Mouse (Mus musculus): Measurements from ENCODE around the gene Olfr1315-ps1. TPM values are rescaled to one million over a fixed set of nuclear protein-coding genes. Genes with fewer than 3 reads are reported as not detected.

Gene Olfr1315-ps1
- not detected in 2 replicates for total RNA-seq (2014; fragmentation: Nextera tagmentation)
- total RNA-seq (2017), result not detected in 2 replicates

- ATAC-seq (replicated peaks; ENCODE audit: low FRiP score, low TSS enrichment, poor library complexity, severe bottlenecking), result no peak
Observed at GRCm38 (mm10) chr2:112115340-112115739, at the start of gene Olfr1315-ps1. Gene Olfr1315-ps1 (minus strand): TSS chr2:112115440.

GRCm38 (mm10) chr2:112153898-112154297 lies 38.7 kb upstream of the Olfr1315-ps1 start, which contains the start of gene Olfr1318:
Gene Olfr1318 (plus strand): TSS chr2:112154198.
- ATAC-seq (replicated peaks; ENCODE audit: low FRiP score, low TSS enrichment, poor library complexity, severe bottlenecking), result no peak

- no peak for ATAC-seq (replicated peaks; ENCODE audit: low FRiP score, low TSS enrichment, poor library complexity, severe bottlenecking)
Observed at GRCm38 (mm10) chr2:112140029-112140428, 24.8 kb upstream of the Olfr1315-ps1 start, which contains the start of gene Olfr1317. Gene Olfr1317 (plus strand): TSS chr2:112140329.

GRCm38 (mm10) chr2:112134877-112135276 lies 19.6 kb upstream of the Olfr1315-ps1 start, which contains the start of gene Olfr1316:
Gene Olfr1316 (minus strand): TSS chr2:112134977.
- ATAC-seq (replicated peaks; ENCODE audit: low FRiP score, low TSS enrichment, poor library complexity, severe bottlenecking), result no peak

GRCm38 (mm10) chr2:112096681-112097080 lies 18.6 kb downstream of the Olfr1315-ps1 start, which contains the start of gene Olfr1314:
Gene Olfr1314 (minus strand): TSS chr2:112096781.
- ATAC-seq (replicated peaks; ENCODE audit: low FRiP score, low TSS enrichment, poor library complexity, severe bottlenecking), result no peak

- ATAC-seq (replicated peaks; ENCODE audit: low FRiP score, low TSS enrichment, poor library complexity, severe bottlenecking), result no peak
Observed at GRCm38 (mm10) chr2:112077743-112078142, 37.5 kb downstream of the Olfr1315-ps1 start, which contains the start of gene Olfr1313. Gene Olfr1313 (minus strand): TSS chr2:112077843.

Other genes starting within 250 kb of the Olfr1315-ps1 start
- not detected in 2 replicates for gene Olfr1305, start 238.3 kb downstream of the Olfr1315-ps1 start, total RNA-seq (2014; fragmentation: Nextera tagmentation)
- gene Olfr1305, start 238.3 kb downstream of the Olfr1315-ps1 start, total RNA-seq (2017), result not detected in 2 replicates
- not detected in 2 replicates for gene Olfr1306, start 199.2 kb downstream of the Olfr1315-ps1 start, total RNA-seq (2014; fragmentation: Nextera tagmentation)
- not detected in 2 replicates for gene Olfr1306, start 199.2 kb downstream of the Olfr1315-ps1 start, total RNA-seq (2017)
- gene Olfr1307, start 166.0 kb downstream of the Olfr1315-ps1 start, total RNA-seq (2014; fragmentation: Nextera tagmentation), result not detected in 2 replicates
- gene Olfr1307, start 166.0 kb downstream of the Olfr1315-ps1 start, total RNA-seq (2017), result not detected in 2 replicates
- not detected in 2 replicates for gene Olfr1308, start 150.5 kb downstream of the Olfr1315-ps1 start, total RNA-seq (2014; fragmentation: Nextera tagmentation)
- not detected in 2 replicates for gene Olfr1308, start 150.5 kb downstream of the Olfr1315-ps1 start, total RNA-seq (2017)
- gene Olfr1309, start 125.2 kb downstream of the Olfr1315-ps1 start, total RNA-seq (2014; fragmentation: Nextera tagmentation), result not detected in 2 replicates
- gene Olfr1309, start 125.2 kb downstream of the Olfr1315-ps1 start, total RNA-seq (2017), result not detected in 2 replicates
- gene Olfr1310, start 102.7 kb downstream of the Olfr1315-ps1 start, total RNA-seq (2014; fragmentation: Nextera tagmentation), result not detected in 2 replicates
- not detected in 2 replicates for gene Olfr1310, start 102.7 kb downstream of the Olfr1315-ps1 start, total RNA-seq (2017)
- gene Olfr1311, start 91.0 kb downstream of the Olfr1315-ps1 start, total RNA-seq (2014; fragmentation: Nextera tagmentation), result not detected in 2 replicates
- not detected in 2 replicates for gene Olfr1311, start 91.0 kb downstream of the Olfr1315-ps1 start, total RNA-seq (2017)
- gene Olfr1312, start 65.2 kb downstream of the Olfr1315-ps1 start, total RNA-seq (2014; fragmentation: Nextera tagmentation), result not detected in 2 replicates
- gene Olfr1312, start 65.2 kb downstream of the Olfr1315-ps1 start, total RNA-seq (2017), result not detected in 2 replicates
- not detected in 2 replicates for gene Olfr1313, start 37.6 kb downstream of the Olfr1315-ps1 start, total RNA-seq (2014; fragmentation: Nextera tagmentation)
- not detected in 2 replicates for gene Olfr1313, start 37.6 kb downstream of the Olfr1315-ps1 start, total RNA-seq (2017)
- gene Olfr1314, start 18.7 kb downstream of the Olfr1315-ps1 start, total RNA-seq (2014; fragmentation: Nextera tagmentation), result not detected in 2 replicates
- gene Olfr1314, start 18.7 kb downstream of the Olfr1315-ps1 start, total RNA-seq (2017), result not detected in 2 replicates
- not detected in 2 replicates for gene Olfr1316, start 19.5 kb upstream of the Olfr1315-ps1 start, total RNA-seq (2014; fragmentation: Nextera tagmentation)
- not detected in 2 replicates for gene Olfr1316, start 19.5 kb upstream of the Olfr1315-ps1 start, total RNA-seq (2017)
- not detected in 2 replicates for gene Olfr1317, start 24.9 kb upstream of the Olfr1315-ps1 start, total RNA-seq (2014; fragmentation: Nextera tagmentation)
- not detected in 2 replicates for gene Olfr1317, start 24.9 kb upstream of the Olfr1315-ps1 start, total RNA-seq (2017)
- gene Olfr1318, start 38.8 kb upstream of the Olfr1315-ps1 start, total RNA-seq (2014; fragmentation: Nextera tagmentation), result not detected in 2 replicates
- not detected in 2 replicates for gene Olfr1318, start 38.8 kb upstream of the Olfr1315-ps1 start, total RNA-seq (2017)
- 2.4 and 3.4 TPM in 2 replicates for gene Lpcat4, start 124.0 kb upstream of the Olfr1315-ps1 start, total RNA-seq (2014; fragmentation: Nextera tagmentation)
- gene Lpcat4, start 124.0 kb upstream of the Olfr1315-ps1 start, total RNA-seq (2017), result 8.5 TPM in 1 of 2 replicates, not detected in the other
- gene Nutm1, start 143.9 kb upstream of the Olfr1315-ps1 start, total RNA-seq (2014; fragmentation: Nextera tagmentation), result not detected in 2 replicates
- 0.42 TPM in 1 of 2 replicates, not detected in the other for gene Nutm1, start 143.9 kb upstream of the Olfr1315-ps1 start, total RNA-seq (2017)
- 165 and 205 TPM in 2 replicates for gene Nop10, start 146.5 kb upstream of the Olfr1315-ps1 start, total RNA-seq (2014; fragmentation: Nextera tagmentation)
- gene Nop10, start 146.5 kb upstream of the Olfr1315-ps1 start, total RNA-seq (2017), result 238 and 272 TPM in 2 replicates
- 44.5 and 62.2 TPM in 2 replicates for gene Slc12a6, start 150.4 kb upstream of the Olfr1315-ps1 start, total RNA-seq (2014; fragmentation: Nextera tagmentation)
- 41.3 and 53.0 TPM in 2 replicates for gene Slc12a6, start 150.4 kb upstream of the Olfr1315-ps1 start, total RNA-seq (2017)
- gene Gm21985, start 150.9 kb upstream of the Olfr1315-ps1 start, total RNA-seq (2014; fragmentation: Nextera tagmentation), result 0.74 and 2.5 TPM in 2 replicates
- 1.6 TPM in 1 of 2 replicates, not detected in the other for gene Gm21985, start 150.9 kb upstream of the Olfr1315-ps1 start, total RNA-seq (2017)

Measured in megakaryocyte-erythroid progenitor cell, adult 5-6 weeks (primary cell).